Mouse (Mus musculus) embryonic facial prominence, embryonic 10.5 days (tissue): ENCODE data around the gene Slc7a11. TPM values are rescaled to one million over a fixed set of nuclear protein-coding genes. Genes with fewer than 3 reads are reported as not detected.

Experiments
- DNase-seq: peaks from one replicate; pipeline ENCODE4 v3.0.0-alpha.2; 2017; ENCODE audit warnings: low spot score
- H3K27ac ChIP-seq: fragments of 300-500 bp; sonication (generic); replicated peaks from 2 replicates; pipeline ENCODE4 v1.5.1; 2016; ENCODE audit warnings: mild to moderate bottlenecking
- H3K27me3 ChIP-seq: fragments of 300-500 bp; sonication (generic); replicated peaks from 2 replicates; pipeline ENCODE4 v1.6.1; 2016; ENCODE audit warnings: low read depth, mild to moderate bottlenecking; ENCODE audit not compliant: poor library complexity, severe bottlenecking
- H3K36me3 ChIP-seq: fragments of 300-500 bp; sonication (generic); replicated peaks from 2 replicates; pipeline ENCODE4 v1.6.1; 2016; ENCODE audit warnings: mild to moderate bottlenecking, moderate library complexity
- H3K4me1 ChIP-seq: fragments of 300-500 bp; sonication (generic); 2 replicates; pipeline ENCODE4 v1.6.1; 2016
- H3K4me3 ChIP-seq: fragments of 300-500 bp; sonication (generic); 2 replicates; pipeline ENCODE4 v1.5.1; 2016; ENCODE audit warnings: mild to moderate bottlenecking, moderate library complexity
- H3K9me3 ChIP-seq: fragments of 300-500 bp; sonication (generic); 2 replicates; pipeline ENCODE4 v1.6.1; 2016; ENCODE audit warnings: mild to moderate bottlenecking
- WGBS: fragments of 180-500 bp; shearing (Covaris S2); methylation state at CpG from one replicate; pipeline ENCODE4 v1.1.7; 2016; 5-methylcytosine and 5-hydroxymethylcytosine counted together
- polyA plus RNA-seq: library from polyadenylated mRNA; unstranded; fragments of >200 nt; fragmentation: Nextera tagmentation; extraction: Ambion mirVana; gene quantifications from 2 replicates; pipeline ENCODE4 v1.2.1, GENCODE M21; 2016

Slc7a11 gene
- polyA plus RNA-seq, 1 experiment from 2014 or later: 1.5 TPM

DNA sequence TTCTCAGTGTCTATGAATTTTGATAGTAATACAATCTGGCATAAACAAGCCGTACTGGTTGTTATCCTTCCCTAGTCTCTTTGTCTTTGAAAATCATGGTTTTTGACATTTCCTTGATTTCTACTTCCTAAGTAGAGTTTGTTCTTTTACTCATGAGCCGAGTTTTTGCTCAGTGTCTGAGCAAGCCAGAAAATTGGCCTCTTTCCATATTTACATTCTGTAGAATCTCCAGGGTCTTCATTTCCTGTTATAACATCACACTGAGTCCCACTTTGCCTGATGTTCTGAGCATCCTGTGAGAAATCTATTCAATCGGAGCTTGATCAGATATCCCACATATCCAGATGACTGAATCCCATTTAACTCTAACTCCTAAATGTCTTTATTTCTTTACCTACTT is 600.4 kb downstream of the Slc7a11 start:
- no peak overlapping the region for H3K27ac ChIP-seq
- H3K4me1 ChIP-seq: peaks cover 4% of the 10 kb centered on the region; the same call in 1 of the 2 replicates
- no peaks in the 10 kb centered on the region for H3K9me3 ChIP-seq
- no peaks in the 10 kb centered on the region for H3K27me3 ChIP-seq
- no peak for DNase-seq
- 68% methylated on average over 3 of the region's 3 CpGs for WGBS
- H3K4me3 ChIP-seq: no peak overlapping the region
- no peaks in the 10 kb centered on the region for H3K36me3 ChIP-seq
